Mouse (Mus musculus) layer of hippocampus, adult 2 months (tissue): ENCODE data around the gene Mad1l1. TPM values are rescaled to one million over a fixed set of nuclear protein-coding genes. Genes with fewer than 3 reads are reported as not detected.
A peak's percentile ranks its signal among the peaks of the same experiment; 100 is the strongest.

ENCODE experiments used
- DNase-seq, 2 experiments: peaks; one replicate each; pipeline ENCODE4 v3.0.0; 2022; ENCODE audit warnings: low spot score in 2 of 2
- H3K27ac ChIP-seq: fragments of 200-600 bp; 2 replicates; pipeline ENCODE4 v1.8.1; 2022
- H3K4me3 ChIP-seq: fragments of 200-600 bp; 2 replicates; pipeline ENCODE4 v1.8.1; 2022; ENCODE audit warnings: mild to moderate bottlenecking
- CTCF ChIP-seq: fragments of 200-600 bp; conservative IDR thresholded peaks from 2 replicates; pipeline ENCODE4 v1.8.1; 2022; ENCODE audit warnings: antibody characterized with exemption, mild to moderate bottlenecking, moderate library complexity
- total RNA-seq, 2 experiments: library from RNA; stranded (reverse); gene quantifications; 2 replicates each; pipeline ENCODE4 v1.2.3; 2021

The Mad1l1 gene
- total RNA-seq, 2 experiments from 2014 or later: 14.3 to 18.1 TPM

DNA sequence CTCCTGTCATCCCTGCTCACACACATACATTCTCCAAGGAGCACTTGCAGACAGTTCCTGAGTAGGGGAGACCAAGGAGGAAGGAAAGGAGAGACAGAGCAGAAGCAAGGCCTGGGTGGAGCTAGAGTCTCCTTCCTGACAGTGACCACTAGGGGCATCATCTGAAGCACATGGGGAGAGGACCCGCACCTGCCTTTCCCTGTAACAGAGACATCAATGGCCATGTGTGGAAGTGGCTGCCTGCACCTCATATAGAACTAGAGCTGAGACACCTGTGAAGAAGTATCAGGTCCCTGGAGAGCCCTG is 286.4 kb downstream of the Mad1l1 start:
- no peak overlapping the region for H3K27ac ChIP-seq
- TF ChIP-seq CTCF: peak; percentile 65
- DNase-seq: no peak
- H3K4me3 ChIP-seq: no peak overlapping the region

- Histone ChIP-seq H3K27ac (no peak overlapping the region), H3K4me3 (no peak overlapping the region)
- no peak for DNase-seq
- TF ChIP-seq CTCF: no peak
Observed at GRCm38 (mm10) chr5:140034300-140035024, 286.9 kb downstream of the Mad1l1 start.

DNA sequence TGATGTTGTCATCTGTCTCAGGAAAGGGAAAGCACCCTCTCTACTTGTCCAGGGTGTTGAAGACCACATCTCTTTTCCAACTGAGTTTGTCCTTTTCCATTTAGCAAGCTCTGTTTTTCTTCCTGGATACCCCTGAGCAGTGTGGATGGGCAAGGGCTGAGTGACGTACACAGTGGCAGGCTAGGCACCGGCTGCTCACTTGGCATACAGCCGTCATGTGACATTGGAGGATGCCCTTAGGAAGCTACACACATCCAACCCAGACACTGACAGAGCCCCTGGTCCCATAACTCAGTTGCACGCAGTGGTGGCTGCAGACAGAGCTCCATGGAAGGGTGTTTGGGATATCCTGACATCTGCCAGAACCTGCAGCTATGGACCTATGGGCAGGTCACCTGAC is 295.0 kb downstream of the Mad1l1 start:
- no peak for TF ChIP-seq CTCF
- no peak for DNase-seq
- Histone ChIP-seq H3K27ac (no peak overlapping the region), H3K4me3 (no peak overlapping the region)

DNA sequence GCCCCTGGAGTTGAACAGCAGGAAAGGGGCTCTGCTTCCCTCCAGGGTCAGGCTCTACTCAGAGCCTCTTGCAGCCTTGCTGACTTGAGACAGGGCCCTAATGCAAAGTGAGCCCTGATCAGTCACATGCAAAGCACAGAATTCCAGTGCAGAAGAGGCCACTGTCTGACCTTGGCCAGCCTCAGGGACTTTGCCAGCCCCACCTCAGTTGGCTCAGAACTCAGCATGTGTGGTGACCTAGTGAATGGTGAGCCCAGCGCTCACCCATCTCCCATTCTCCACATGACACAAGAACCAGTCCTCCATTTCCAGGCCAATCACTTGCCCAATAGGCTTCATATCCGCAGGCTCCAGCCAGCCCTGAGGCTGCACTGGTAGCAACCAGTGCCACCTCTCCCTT is 296.1 kb downstream of the Mad1l1 start:
- TF ChIP-seq CTCF: no peak
- Histone ChIP-seq H3K4me3 (no peak overlapping the region), H3K27ac (no peak overlapping the region)

GRCm38 (mm10) chr5:140023941-140024500 is 297.3 kb downstream of the Mad1l1 start:
- H3K4me3 ChIP-seq: no peak overlapping the region
- H3K27ac ChIP-seq: peak overlapping the region; percentile 28; the same call in 1 of the 2 replicates
- DNase-seq: peak in 1 of 2 experiments; percentile 21
- no peak for TF ChIP-seq CTCF

More for the DNA sequence above, 296.1 kb downstream of the Mad1l1 start:
- no peak for DNase-seq

DNA sequence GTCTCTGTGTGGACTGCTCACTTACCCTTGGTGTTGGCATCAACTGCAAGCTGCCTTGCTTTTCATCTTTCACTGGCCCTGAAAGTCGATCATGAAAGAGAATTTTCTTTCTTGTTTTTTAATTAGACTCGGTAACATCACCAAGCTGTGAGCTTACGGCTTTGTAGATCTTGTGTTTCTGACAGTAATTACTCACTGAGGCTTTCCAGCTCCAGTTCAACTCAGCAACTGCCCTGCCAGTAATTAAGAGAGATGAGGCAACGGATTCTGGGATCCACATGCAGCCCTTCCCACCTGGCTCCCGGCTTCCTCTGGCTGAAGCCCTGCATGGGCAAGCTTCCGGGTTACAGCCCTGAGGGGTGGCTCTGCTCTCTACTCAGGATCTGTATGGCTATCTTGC is 298.5 kb downstream of the Mad1l1 start:
- TF ChIP-seq CTCF: no peak
- no peak overlapping the region for H3K4me3 ChIP-seq
- H3K27ac ChIP-seq: no peak overlapping the region
- DNase-seq: no peak

DNA sequence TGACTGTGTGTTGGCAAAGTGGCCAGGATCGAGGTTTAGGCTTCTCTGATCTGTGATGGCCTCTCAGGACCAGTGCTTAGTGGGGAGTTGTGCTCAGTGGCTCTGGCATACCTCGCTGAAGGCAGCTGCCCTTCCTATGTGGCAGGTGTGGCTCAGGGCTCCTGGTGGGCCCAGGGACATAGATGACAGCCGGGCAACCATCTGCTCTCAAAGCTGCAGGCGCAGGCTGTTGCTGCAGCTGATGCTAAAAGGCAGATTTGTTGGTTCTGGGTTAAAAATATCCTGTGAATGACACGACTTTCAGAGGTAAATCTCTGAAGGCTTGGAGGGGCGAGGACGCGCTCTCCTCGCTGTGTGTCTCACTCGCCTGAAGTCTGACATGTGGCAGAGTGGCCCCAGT is 299.6 kb downstream of the Mad1l1 start:
- no peak for TF ChIP-seq CTCF
- Histone ChIP-seq H3K27ac (no peak overlapping the region), H3K4me3 (no peak overlapping the region)
- peak; percentile 29 to 49 for DNase-seq

DNA sequence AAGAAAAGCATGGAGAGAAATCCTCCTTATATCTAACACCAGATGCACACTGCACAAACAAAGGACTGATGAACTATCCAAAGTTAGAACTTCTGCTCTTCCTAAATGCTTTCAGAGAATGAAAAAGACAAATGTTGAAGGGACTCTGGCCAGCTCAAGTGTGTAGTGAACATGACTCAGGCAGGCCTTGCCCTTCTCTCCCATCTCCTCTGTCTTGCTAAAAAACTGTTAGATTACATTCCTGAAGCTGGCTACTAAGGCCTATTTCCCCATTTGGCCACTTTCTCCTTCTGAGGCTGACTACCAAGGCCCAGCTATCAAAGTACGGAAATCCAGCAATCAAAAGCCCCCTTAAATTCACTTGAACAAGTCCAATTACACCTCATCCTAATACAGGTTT is 301.7 kb downstream of the Mad1l1 start:
- no peak for DNase-seq
- Histone ChIP-seq H3K27ac (no peak overlapping the region), H3K4me3 (no peak overlapping the region)
- TF ChIP-seq CTCF: no peak

DNA sequence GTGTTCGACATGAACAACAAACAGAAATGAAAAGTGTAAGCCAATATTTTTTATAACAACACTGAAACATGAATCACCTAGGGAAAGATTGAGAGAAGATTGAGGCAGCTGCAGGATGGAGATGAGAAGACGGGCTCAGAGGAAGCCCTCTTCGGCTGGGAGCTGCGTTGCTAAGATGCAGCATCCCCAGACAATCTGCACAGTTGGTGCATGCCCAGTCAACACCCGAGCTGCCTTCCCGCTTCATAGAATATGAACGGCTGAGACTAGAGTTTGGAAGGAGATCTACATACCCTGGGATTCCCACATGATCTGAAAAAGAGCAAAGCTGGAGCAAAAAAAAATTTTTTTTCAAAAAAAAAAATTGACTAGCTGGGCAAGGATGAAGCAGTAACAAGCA is 302.6 kb downstream of the Mad1l1 start:
- peak in 1 of 2 experiments; percentile 50 for DNase-seq
- TF ChIP-seq CTCF: no peak
- Histone ChIP-seq H3K27ac (no peak overlapping the region), H3K4me3 (no peak overlapping the region)

DNA sequence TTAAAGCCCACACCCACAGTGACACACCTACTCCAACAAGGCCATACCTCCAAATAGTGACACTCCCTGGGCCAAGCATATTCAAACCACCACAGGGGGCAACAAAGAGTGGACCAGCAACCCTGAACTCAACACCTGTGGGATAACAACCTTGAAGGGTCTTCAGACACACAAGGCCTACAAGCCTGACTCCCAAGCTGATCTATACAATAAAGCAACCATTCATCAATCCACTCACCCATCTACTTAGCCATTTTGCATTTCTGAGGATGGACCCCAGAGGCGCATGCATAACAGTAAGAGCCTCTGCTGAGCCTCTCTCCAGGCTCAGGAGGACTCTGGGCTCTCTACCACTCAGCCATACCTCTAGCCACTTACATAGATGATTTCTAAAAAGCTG is 304.5 kb downstream of the Mad1l1 start:
- Histone ChIP-seq H3K27ac (no peak overlapping the region), H3K4me3 (no peak overlapping the region)
- no peak for TF ChIP-seq CTCF
- no peak for DNase-seq

DNA sequence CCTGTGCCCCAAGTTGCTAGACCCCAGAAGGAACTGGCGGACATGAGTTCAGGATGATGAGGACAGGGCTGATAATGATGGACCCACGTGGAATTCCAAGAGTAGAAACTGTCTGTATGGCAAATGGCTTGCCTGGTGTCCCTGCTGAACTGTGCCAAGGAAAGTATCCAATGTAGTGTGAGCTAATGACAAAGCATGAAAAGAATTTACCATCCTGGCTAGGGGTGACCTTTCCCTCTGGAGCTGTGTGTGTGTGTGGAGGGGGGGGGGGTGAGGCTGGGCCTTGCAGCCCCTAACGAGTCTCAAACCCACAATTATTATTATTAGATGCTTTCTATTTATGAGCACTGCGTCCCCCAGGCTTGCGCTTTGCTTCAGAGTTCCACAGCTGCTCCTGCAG is 307.7 kb downstream of the Mad1l1 start:
- Histone ChIP-seq H3K4me3 (no peak overlapping the region), H3K27ac (no peak overlapping the region)
- no peak for DNase-seq
- no peak for TF ChIP-seq CTCF

GRCm38 (mm10) chr5:140012286-140012967 is 308.9 kb downstream of the Mad1l1 start:
- Histone ChIP-seq H3K27ac (no peak overlapping the region), H3K4me3 (no peak overlapping the region)
- no peak for TF ChIP-seq CTCF
- no peak for DNase-seq

DNA sequence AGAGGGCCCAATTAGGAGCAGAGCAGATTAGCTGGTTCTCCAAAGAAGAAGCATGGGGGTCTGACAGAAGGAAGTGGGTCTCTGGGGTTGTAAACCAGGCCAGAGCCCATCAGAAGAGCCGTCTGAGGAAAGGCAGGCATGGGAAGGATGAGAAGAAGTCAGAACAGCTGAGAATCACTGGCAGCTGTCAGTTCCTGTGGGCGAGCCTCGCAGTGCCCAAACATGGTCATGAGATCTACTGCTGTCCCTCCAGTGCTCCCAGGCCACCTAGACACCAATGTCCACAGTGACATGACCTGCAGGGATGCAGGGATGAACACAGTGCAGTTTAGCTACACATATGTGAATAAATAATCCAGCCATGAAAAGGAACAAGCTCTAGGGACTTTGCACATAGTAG is 310.9 kb downstream of the Mad1l1 start:
- TF ChIP-seq CTCF: no peak
- Histone ChIP-seq H3K27ac (no peak overlapping the region), H3K4me3 (no peak overlapping the region)
- no peak for DNase-seq
